Mouse (Mus musculus) lung, embryonic 14.5 days (tissue): Measurements from ENCODE around the gene Trim30b. TPM values are rescaled to one million over a fixed set of nuclear protein-coding genes. Genes with fewer than 3 reads are reported as not detected.
A peak's percentile ranks its signal among the peaks of the same experiment; 100 is the strongest.

ENCODE experiments used
- ATAC-seq: fragments of 200-750 bp; cut with Nextera tagmentation; 2 replicates; pipeline ENCODE4 v1.8.0; 2017; ENCODE audit warnings: mild to moderate bottlenecking, moderate TSS enrichment, moderate library complexity; ENCODE audit not compliant: insufficient read depth
- DNase-seq: peaks from one replicate; pipeline ENCODE4 v3.0.0-alpha.2; 2015
- H3K27ac ChIP-seq: fragments of 300-500 bp; sonication (generic); 2 replicates; pipeline ENCODE4 v1.5.1; 2014; ENCODE audit warnings: low read depth, mild to moderate bottlenecking, moderate library complexity
- H3K27me3 ChIP-seq: fragments of 300-500 bp; sonication (generic); 2 replicates; pipeline ENCODE4 v1.6.1; 2014; ENCODE audit warnings: low read length, control low read depth; ENCODE audit not compliant: insufficient read depth
- H3K36me3 ChIP-seq: fragments of 300-500 bp; sonication (generic); 2 replicates; pipeline ENCODE4 v1.6.1; 2014; ENCODE audit warnings: control low read depth; ENCODE audit not compliant: insufficient read depth
- H3K4me1 ChIP-seq: fragments of 300-500 bp; sonication (generic); 2 replicates; pipeline ENCODE4 v1.6.1; 2014; ENCODE audit warnings: antibody characterized with exemption, control low read depth; ENCODE audit not compliant: insufficient read depth
- H3K4me2 ChIP-seq: fragments of 300-500 bp; sonication (generic); 2 replicates; pipeline ENCODE4 v1.6.1; 2014; ENCODE audit warnings: mild to moderate bottlenecking
- H3K4me3 ChIP-seq: fragments of 300-500 bp; sonication (generic); 2 replicates; pipeline ENCODE4 v1.5.1; 2014; ENCODE audit warnings: low read depth, low read length
- H3K9ac ChIP-seq: fragments of 300-500 bp; sonication (generic); 2 replicates; pipeline ENCODE4 v1.6.1; 2014
- H3K9me3 ChIP-seq: fragments of 300-500 bp; sonication (generic); 2 replicates; pipeline ENCODE4 v1.6.1; 2016; ENCODE audit warnings: low read depth, low read length, control low read depth
- CTCF ChIP-seq: IDR thresholded peaks from 2 replicates; pipeline ENCODE4 v1.5.1; 2016; ENCODE audit warnings: antibody characterized with exemption, low read depth
- whole genome bisulfite sequencing: fragments of 180-500 bp; shearing (Covaris S2); extraction: QIAGEN DNeasy Blood & Tissue Kit; methylation state at CpG from one replicate; pipeline ENCODE4 v1.1.7; 2014; 5-methylcytosine and 5-hydroxymethylcytosine counted together
- polyA plus RNA-seq: library from polyadenylated mRNA; unstranded; fragments of >200 nt; fragmentation: Nextera tagmentation; extraction: Ambion mirVana; gene quantifications from 2 replicates; pipeline ENCODE4 v1.2.1, GENCODE M21; 2014

The Trim30b gene
- 0.04 and 0.11 TPM in 2 replicates for polyA plus RNA-seq

GRCm38 (mm10) chr7:104369736-104370414 is at the start of gene Trim30b:
Gene Trim30b, minus strand, starts transcription at chr7:104369884.
- Histone ChIP-seq H3K36me3 (no peaks in the 10 kb centered on the region), H3K27ac (no peak within 1 kb of the TSS), H3K9me3 (no peaks in the 10 kb centered on the region), H3K4me1 (no peaks in the 10 kb centered on the region), H3K27me3 (no peaks in the 10 kb centered on the region), H3K4me3 (no peak within 1 kb of the TSS), H3K9ac (no peak within 1 kb of the TSS), H3K4me2 (no peak within 1 kb of the TSS)
- DNase-seq (peak; percentile 32), ATAC-seq (no peak)
- peak; percentile 13; the same call in 1 of the 2 replicates for TF ChIP-seq CTCF
- WGBS = 61% methylated on average over 1 of the region's 1 CpGs

- no peak for DNase-seq
- Histone ChIP-seq H3K4me3 (no peak overlapping the region), H3K9me3 (no peaks in the 10 kb centered on the region), H3K27ac (no peak overlapping the region), H3K9ac (no peak overlapping the region), H3K27me3 (no peaks in the 10 kb centered on the region), H3K36me3 (no peaks in the 10 kb centered on the region), H3K4me1 (no peaks in the 10 kb centered on the region), H3K4me2 (no peak overlapping the region)
- 95% methylated on average over 3 of the region's 3 CpGs for whole genome bisulfite sequencing
- no peak for ATAC-seq
- TF ChIP-seq CTCF = no peak
Observed at GRCm38 (mm10) chr7:104404460-104404950, 34.8 kb upstream of the Trim30b start.

GRCm38 (mm10) chr7:104401140-104401539 is 31.5 kb upstream of the Trim30b start:
- H3K9me3 ChIP-seq = no peaks in the 10 kb centered on the region
- H3K27me3 ChIP-seq = no peaks in the 10 kb centered on the region
- no peaks in the 10 kb centered on the region for H3K36me3 ChIP-seq
- no peak for TF ChIP-seq CTCF
- H3K9ac ChIP-seq = no peak overlapping the region
- H3K4me3 ChIP-seq = no peak overlapping the region
- H3K4me1 ChIP-seq = no peaks in the 10 kb centered on the region
- no peak for ATAC-seq
- H3K4me2 ChIP-seq = no peak overlapping the region
- no peak overlapping the region for H3K27ac ChIP-seq
- DNase-seq = peak; percentile 9

GRCm38 (mm10) chr7:104400698-104401097 is 31.0 kb upstream of the Trim30b start, which contains the start of gene Trim30c:
Gene Trim30c, minus strand, starts transcription at chr7:104400837.
- Histone ChIP-seq H3K4me2 (no peak within 1 kb of the TSS), H3K9me3 (no peaks in the 10 kb centered on the region), H3K36me3 (no peaks in the 10 kb centered on the region), H3K27ac (no peak within 1 kb of the TSS), H3K27me3 (no peaks in the 10 kb centered on the region), H3K4me3 (no peak within 1 kb of the TSS), H3K9ac (no peak within 1 kb of the TSS), H3K4me1 (no peaks in the 10 kb centered on the region)
- no peak for ATAC-seq
- no peak for TF ChIP-seq CTCF
- DNase-seq = no peak
- WGBS = 80% methylated on average over 1 of the region's 1 CpGs

GRCm38 (mm10) chr7:104398492-104398891 is 28.8 kb upstream of the Trim30b start:
- DNase-seq (no peak), ATAC-seq (no peak)
- Histone ChIP-seq H3K27ac (no peak overlapping the region), H3K27me3 (no peaks in the 10 kb centered on the region), H3K36me3 (no peaks in the 10 kb centered on the region), H3K4me2 (no peak overlapping the region), H3K9ac (no peak overlapping the region), H3K4me1 (no peaks in the 10 kb centered on the region), H3K9me3 (no peaks in the 10 kb centered on the region), H3K4me3 (no peak overlapping the region)
- TF ChIP-seq CTCF = no peak
- WGBS = 85% methylated on average over 1 of the region's 1 CpGs

- no peak for TF ChIP-seq CTCF
- Histone ChIP-seq H3K4me2 (no peak overlapping the region), H3K36me3 (no peaks in the 10 kb centered on the region), H3K9me3 (no peaks in the 10 kb centered on the region), H3K9ac (no peak overlapping the region), H3K27me3 (no peaks in the 10 kb centered on the region), H3K4me3 (no peak overlapping the region), H3K27ac (no peak overlapping the region), H3K4me1 (no peaks in the 10 kb centered on the region)
- DNase-seq = no peak
- no peak for ATAC-seq
Observed at GRCm38 (mm10) chr7:104366339-104366738, 3.3 kb downstream of the Trim30b start.

- H3K4me1 ChIP-seq = no peaks in the 10 kb centered on the region
- H3K36me3 ChIP-seq = no peaks in the 10 kb centered on the region
- H3K9ac ChIP-seq = no peak overlapping the region
- WGBS = 50% methylated on average over 2 of the region's 2 CpGs
- peak overlapping the region; percentile 42 for H3K4me3 ChIP-seq
- H3K9me3 ChIP-seq = no peaks in the 10 kb centered on the region
- DNase-seq (no peak), ATAC-seq (no peak; the same call in 1 of the 2 replicates)
- TF ChIP-seq CTCF = no peak
- no peaks in the 10 kb centered on the region for H3K27me3 ChIP-seq
- H3K4me2 ChIP-seq = peak overlapping the region; percentile 56
- no peak overlapping the region for H3K27ac ChIP-seq
Observed at GRCm38 (mm10) chr7:104353600-104353967, 16.1 kb downstream of the Trim30b start.
